Mouse (Mus musculus) midbrain, postnatal 0 days (tissue): ENCODE data around the gene Selenof. TPM values are rescaled to one million over a fixed set of nuclear protein-coding genes. Genes with fewer than 3 reads are reported as not detected.

Experiments
- ATAC-seq: fragments of 200-750 bp; cut with Nextera tagmentation; 2 replicates; pipeline ENCODE4 v1.8.0; 2017; ENCODE audit warnings: moderate number of reproducible peaks, mild to moderate bottlenecking, moderate TSS enrichment, moderate library complexity; ENCODE audit not compliant: low FRiP score
- DNase-seq: peaks from one replicate; pipeline ENCODE4 v3.0.0-alpha.2; 2015; ENCODE audit warnings: low spot score
- H3K27ac ChIP-seq: fragments of 300-500 bp; sonication (generic); 2 replicates; pipeline ENCODE4 v1.5.1; 2014; ENCODE audit warnings: low read depth, mild to moderate bottlenecking, low read length, mixed read lengths
- H3K27me3 ChIP-seq: fragments of 300-500 bp; sonication (generic); 2 replicates; pipeline ENCODE4 v1.6.1; 2014; ENCODE audit warnings: low read length, control low read depth, mixed read lengths; ENCODE audit not compliant: insufficient read depth
- H3K36me3 ChIP-seq: fragments of 300-500 bp; sonication (generic); 2 replicates; pipeline ENCODE4 v1.6.1; 2014; ENCODE audit warnings: low read length, control low read depth, mixed read lengths; ENCODE audit not compliant: insufficient read depth
- H3K4me1 ChIP-seq: fragments of 300-500 bp; sonication (generic); 2 replicates; pipeline ENCODE4 v1.6.1; 2014; ENCODE audit warnings: mild to moderate bottlenecking, control low read depth, antibody characterized with exemption, low read length, mixed read lengths; ENCODE audit not compliant: insufficient read depth
- H3K4me2 ChIP-seq: fragments of 300-500 bp; sonication (generic); 2 replicates; pipeline ENCODE4 v1.6.1; 2014; ENCODE audit warnings: low read depth, mild to moderate bottlenecking, low read length, mixed read lengths; ENCODE audit not compliant: poor library complexity, severe bottlenecking
- H3K4me3 ChIP-seq: fragments of 300-500 bp; sonication (generic); 2 replicates; pipeline ENCODE4 v1.5.1; 2014; ENCODE audit warnings: low read depth, mild to moderate bottlenecking, low read length, moderate library complexity
- H3K9ac ChIP-seq: fragments of 300-500 bp; sonication (generic); replicated peaks from 2 replicates; pipeline ENCODE4 v1.6.1; 2014; ENCODE audit warnings: mild to moderate bottlenecking, low read length, moderate library complexity, mixed read lengths; ENCODE audit not compliant: poor library complexity, severe bottlenecking
- H3K9me3 ChIP-seq: fragments of 300-500 bp; sonication (generic); 2 replicates; pipeline ENCODE4 v1.6.1; 2016; ENCODE audit warnings: low read length, control low read depth
- CTCF ChIP-seq: IDR thresholded peaks from 2 replicates; pipeline ENCODE4 v1.5.1; 2016; ENCODE audit warnings: antibody characterized with exemption, mild to moderate bottlenecking
- WGBS: fragments of 180-500 bp; shearing (Covaris S2); extraction: QIAGEN DNeasy Blood & Tissue Kit; methylation state at CpG from one replicate; pipeline ENCODE4 v1.1.7; 2014; 5-methylcytosine and 5-hydroxymethylcytosine counted together
- polyA plus RNA-seq: library from polyadenylated mRNA; unstranded; fragments of >200 nt; fragmentation: Nextera tagmentation; extraction: Ambion mirVana; gene quantifications from 2 replicates; pipeline ENCODE4 v1.2.1, GENCODE M21; 2015
- total RNA-seq: library from RNA; depleted of rRNA; stranded (reverse); fragments of >200 nt; gene quantifications from 2 replicates; pipeline ENCODE4 v1.2.3, GENCODE M21; 2014

The Selenof gene
- total and polyA plus RNA-seq, 2 experiments from 2014 or later: 287 to 596 TPM

- DNase-seq: no peak
- Histone ChIP-seq H3K27me3 (no peaks in the 10 kb centered on the region), H3K9me3 (no peaks in the 10 kb centered on the region), H3K36me3 (no peaks in the 10 kb centered on the region), H3K4me3 (no peak overlapping the region), H3K4me1 (0 out of 2 replicates have a peak, but pooled peaks cover 2% of the 10 kb centered on the region), H3K27ac (no peak overlapping the region), H3K4me2 (no peak overlapping the region), H3K9ac (no peak overlapping the region)
- WGBS: 86% methylated on average over 7 of the region's 7 CpGs
- no peak for ATAC-seq
- no peak for TF ChIP-seq CTCF
These were observed 21.8 kb upstream of the Selenof start for GRCm38 (mm10) chr3:144548186-144548845.

GRCm38 (mm10) chr3:144550036-144550435, 20.1 kb upstream of the Selenof start:
- no peaks in the 10 kb centered on the region for H3K9me3 ChIP-seq
- ATAC-seq: no peak
- WGBS: 94% methylated on average over 5 of the region's 5 CpGs

GRCm38 (mm10) chr3:144550659-144551058, 19.4 kb upstream of the Selenof start:
- Histone ChIP-seq H3K27ac (no peak overlapping the region), H3K9me3 (no peaks in the 10 kb centered on the region), H3K9ac (no peak overlapping the region), H3K4me3 (no peak overlapping the region), H3K4me2 (no peak overlapping the region), H3K4me1 (0 out of 2 replicates have a peak, but pooled peaks cover 2% of the 10 kb centered on the region), H3K27me3 (no peaks in the 10 kb centered on the region), H3K36me3 (no peaks in the 10 kb centered on the region)
- TF ChIP-seq CTCF: no peak
- no peak for ATAC-seq
- WGBS: 92% methylated on average over 5 of the region's 5 CpGs
- DNase-seq: no peak

More at GRCm38 (mm10) chr3:144550036-144550435, 20.1 kb upstream of the Selenof start:
- no peak overlapping the region for H3K4me2 ChIP-seq
- no peak for DNase-seq
- no peak for TF ChIP-seq CTCF
- H3K27ac ChIP-seq: no peak overlapping the region
- H3K36me3 ChIP-seq: no peaks in the 10 kb centered on the region
- 0 out of 2 replicates have a peak, but pooled peaks cover 2% of the 10 kb centered on the region for H3K4me1 ChIP-seq
- H3K27me3 ChIP-seq: no peaks in the 10 kb centered on the region
- no peak overlapping the region for H3K4me3 ChIP-seq
- no peak overlapping the region for H3K9ac ChIP-seq

GRCm38 (mm10) chr3:144551416-144551815, 18.7 kb upstream of the Selenof start:
- 80% methylated on average over 4 of the region's 4 CpGs for WGBS
- no peaks in the 10 kb centered on the region for H3K36me3 ChIP-seq
- H3K9ac ChIP-seq: no peak overlapping the region
- no peaks in the 10 kb centered on the region for H3K9me3 ChIP-seq
- H3K27me3 ChIP-seq: no peaks in the 10 kb centered on the region
- ATAC-seq: no peak
- H3K27ac ChIP-seq: no peak overlapping the region
- no peak for TF ChIP-seq CTCF
- H3K4me2 ChIP-seq: no peak overlapping the region
- DNase-seq: no peak
- H3K4me3 ChIP-seq: no peak overlapping the region
- H3K4me1 ChIP-seq: 0 out of 2 replicates have a peak, but pooled peaks cover 1% of the 10 kb centered on the region

- ATAC-seq (no peak), DNase-seq (no peak)
- Histone ChIP-seq H3K4me1 (no peaks in the 10 kb centered on the region), H3K27ac (no peak overlapping the region), H3K9me3 (no peaks in the 10 kb centered on the region), H3K4me2 (no peak overlapping the region), H3K36me3 (no peaks in the 10 kb centered on the region), H3K4me3 (no peak overlapping the region), H3K9ac (no peak overlapping the region), H3K27me3 (no peaks in the 10 kb centered on the region)
- 56% methylated on average over 7 of the region's 7 CpGs for WGBS
- TF ChIP-seq CTCF: no peak
These were observed 16.2 kb upstream of the Selenof start for GRCm38 (mm10) chr3:144553942-144554341.

- H3K9ac ChIP-seq: no peak overlapping the region
- H3K4me2 ChIP-seq: no peak overlapping the region
- no peak overlapping the region for H3K4me3 ChIP-seq
- no peaks in the 10 kb centered on the region for H3K36me3 ChIP-seq
- H3K4me1 ChIP-seq: no peaks in the 10 kb centered on the region
- no peak for TF ChIP-seq CTCF
- ATAC-seq (no peak), DNase-seq (no peak)
- no peaks in the 10 kb centered on the region for H3K9me3 ChIP-seq
- WGBS: 65% methylated on average over 9 of the region's 9 CpGs
- no peak overlapping the region for H3K27ac ChIP-seq
- no peaks in the 10 kb centered on the region for H3K27me3 ChIP-seq
These were observed 15.6 kb upstream of the Selenof start for GRCm38 (mm10) chr3:144554503-144554902.
